Mouse (Mus musculus): Measurements from ENCODE around the gene Snn. TPM values are rescaled to one million over a fixed set of nuclear protein-coding genes. Genes with fewer than 3 reads are reported as not detected.

The Snn gene
- total and polyA plus RNA-seq, 3 experiments: 0.73 to 2.4 TPM; not detected in 1

DNA sequence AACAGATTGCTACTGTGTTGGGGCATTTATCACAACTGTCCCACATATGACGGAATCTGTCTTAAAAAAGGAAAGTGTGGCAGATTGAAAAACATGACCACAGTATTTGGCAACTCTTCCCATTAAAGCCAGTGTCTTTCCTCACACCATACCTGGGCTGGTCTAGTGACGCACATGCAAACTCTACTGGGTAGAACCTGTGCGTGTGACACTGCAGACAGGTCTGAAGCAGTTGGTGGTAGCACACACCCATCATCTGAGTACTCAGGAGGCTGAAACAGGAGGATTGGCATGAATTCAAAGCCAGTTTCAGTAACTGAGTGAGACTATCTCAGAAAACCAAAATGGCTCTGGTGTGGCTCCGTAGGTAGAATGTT is 38.6 kb upstream of the Snn start:
- no peaks in the 10 kb centered on the region for H3K9me3 ChIP-seq (replicated peaks; ENCODE audit: insufficient read depth, low read length)
- H3K4me1 ChIP-seq (ENCODE audit: control insufficient read depth in 1 of 2, insufficient read depth in 2 of 2, low read length in 2 of 2): peaks cover 0 to 6% of the 10 kb centered on the region in 2 experiments; a peak in 1 of 4 replicates
- H3K9ac ChIP-seq (ENCODE audit: control insufficient read depth, low read depth, low read length, poor library complexity, severe bottlenecking): no peak overlapping the region
- no peaks in the 10 kb centered on the region for H3K79me2 ChIP-seq (ENCODE audit: control insufficient read depth, insufficient read depth, low read length, poor library complexity)
- H3K27me3 ChIP-seq (ENCODE audit: control insufficient read depth in 1 of 2, insufficient read depth in 2 of 2, low read length in 2 of 2): peaks cover 0 to 1% of the 10 kb centered on the region in 2 experiments; a peak in 2 of 4 replicates
- TF ChIP-seq CHD2 (IDR thresholded peaks at IDR 0.05; ENCODE audit: low read length): no peak
- no peak for TF ChIP-seq UBTF (IDR thresholded peaks at IDR 0.05; ENCODE audit: borderline replicate concordance, insufficient read depth, low read depth, low read length)
- no peak for TF ChIP-seq ZNF384 (IDR thresholded peaks at IDR 0.05; ENCODE audit: low read depth, low read length)
- TF ChIP-seq NELFE (IDR thresholded peaks at IDR 0.05; ENCODE audit: low read depth, low read length): no peak
- no peak for TF ChIP-seq ETS1 (IDR thresholded peaks at IDR 0.05; ENCODE audit: low read depth, low read length)
- no peak overlapping the region for H3K27ac ChIP-seq (ENCODE audit: control insufficient read depth, low read depth, low read length)
- no peak overlapping the region for H3K4me3 ChIP-seq (ENCODE audit: control insufficient read depth in 1 of 2, insufficient read depth in 1 of 2, low read depth in 2 of 2, low read length in 2 of 2)
- no peaks in the 10 kb centered on the region for H3K36me3 ChIP-seq (ENCODE audit: control insufficient read depth in 1 of 2, insufficient read depth in 2 of 2, low read length in 2 of 2)
- no peak for DNase-seq (ENCODE audit: low read depth, low spot score)

- no peaks in the 10 kb centered on the region for H3K9me3 ChIP-seq (replicated peaks; ENCODE audit: insufficient read depth, low read length)
- DNase-seq (ENCODE audit: low read depth, low spot score): no peak
- H3K4me3 ChIP-seq (ENCODE audit: control insufficient read depth in 1 of 2, insufficient read depth in 1 of 2, low read depth in 2 of 2, low read length in 2 of 2): no peak overlapping the region
- TF ChIP-seq USF2 (IDR thresholded peaks at IDR 0.05; ENCODE audit: borderline replicate concordance in 1 of 2, insufficient read depth in 1 of 2, low read depth in 1 of 2, low read length in 2 of 2) (no peak), NELFE (IDR thresholded peaks at IDR 0.05; ENCODE audit: low read depth, low read length) (no peak), GATA1 (IDR thresholded peaks at IDR 0.05; ENCODE audit: low read depth, low read length) (no peak), BHLHE40 (IDR thresholded peaks at IDR 0.05; ENCODE audit: borderline replicate concordance, low read depth, low read length) (no peak), TAL1 (IDR thresholded peaks at IDR 0.05; ENCODE audit: low read length) (no peak), POLR2AphosphoS5 (IDR thresholded peaks at IDR 0.05; ENCODE audit: borderline replicate concordance, low read depth, low read length) (no peak), EP300 (IDR thresholded peaks at IDR 0.05; ENCODE audit: low read depth in 1 of 2, low read length in 2 of 2) (no peak), MAX (IDR thresholded peaks at IDR 0.05; ENCODE audit: low read length) (no peak), TCF12 (IDR thresholded peaks at IDR 0.05; ENCODE audit: low read depth, low read length) (no peak), JUND (IDR thresholded peaks at IDR 0.05; ENCODE audit: low read depth, low read length) (no peak), ZC3H11A (IDR thresholded peaks at IDR 0.05; ENCODE audit: low read depth, low read length) (no peak)
- H3K9ac ChIP-seq (ENCODE audit: control insufficient read depth, low read depth, low read length, poor library complexity, severe bottlenecking): no peak overlapping the region
- H3K27ac ChIP-seq (ENCODE audit: control insufficient read depth, low read depth, low read length): no peak overlapping the region
- peaks cover 0 to 1% of the 10 kb centered on the region in 2 experiments; a peak in 2 of 4 replicates for H3K27me3 ChIP-seq (ENCODE audit: control insufficient read depth in 1 of 2, insufficient read depth in 2 of 2, low read length in 2 of 2)
- no peaks in the 10 kb centered on the region for H3K4me1 ChIP-seq (ENCODE audit: control insufficient read depth in 1 of 2, insufficient read depth in 2 of 2, low read length in 2 of 2)
- H3K36me3 ChIP-seq (ENCODE audit: control insufficient read depth in 1 of 2, insufficient read depth in 2 of 2, low read length in 2 of 2): no peaks in the 10 kb centered on the region
- no peaks in the 10 kb centered on the region for H3K79me2 ChIP-seq (ENCODE audit: control insufficient read depth, insufficient read depth, low read length, poor library complexity)
Observed at GRCm38 (mm10) chr16:11023618-11024017, 37.1 kb upstream of the Snn start.
